Mouse (Mus musculus): Measurements from ENCODE around the gene Otop3.

Gene Otop3

GRCm38 (mm10) chr11:115334531-115334930 is at the start of gene Otop3:
TSS of gene Otop3 (plus strand) at chr11:115334731.
- in situ Hi-C loops (cut with MboI, MseI), result loop anchor here (10.0 kb wide), 1 partner anchor 1150 kb away; no protein-coding TSS in a partner anchor

DNA sequence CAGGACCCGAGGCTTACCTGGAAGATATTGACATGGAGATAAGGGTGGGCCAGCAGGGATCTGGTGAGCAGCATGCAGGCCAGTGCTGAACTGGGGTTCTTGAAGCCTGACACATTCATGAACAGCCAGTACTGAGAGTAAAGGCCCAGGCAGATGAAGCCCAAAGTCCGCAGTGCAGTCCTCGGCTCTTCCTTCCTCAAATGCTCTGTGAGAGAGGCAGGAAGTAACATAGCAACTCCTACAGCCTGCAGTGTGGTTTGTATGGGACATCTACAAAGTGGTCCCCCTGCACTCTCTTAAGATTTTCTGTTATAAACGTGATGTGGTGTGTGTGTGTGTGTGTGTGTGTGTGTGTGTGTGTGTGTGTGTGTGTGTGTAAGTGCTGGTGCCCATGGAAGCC is 49.2 kb upstream of the Otop3 start:
- in situ Hi-C loops (cut with MboI, MseI), result no loop called here

- in situ Hi-C loops (cut with MboI, MseI), result no loop called here
Measured at GRCm38 (mm10) chr11:115286201-115286993, 48.1 kb upstream of the Otop3 start.

- in situ Hi-C loops (cut with MboI, MseI), result no loop called here
Measured at GRCm38 (mm10) chr11:115287386-115287785, 47.1 kb upstream of the Otop3 start.

- in situ Hi-C loops (cut with MboI, MseI), result no loop called here
Measured at GRCm38 (mm10) chr11:115288305-115288704, 46.2 kb upstream of the Otop3 start.

GRCm38 (mm10) chr11:115289885-115290284 is 44.6 kb upstream of the Otop3 start:
- in situ Hi-C loops (cut with MboI, MseI), result no loop called here

DNA sequence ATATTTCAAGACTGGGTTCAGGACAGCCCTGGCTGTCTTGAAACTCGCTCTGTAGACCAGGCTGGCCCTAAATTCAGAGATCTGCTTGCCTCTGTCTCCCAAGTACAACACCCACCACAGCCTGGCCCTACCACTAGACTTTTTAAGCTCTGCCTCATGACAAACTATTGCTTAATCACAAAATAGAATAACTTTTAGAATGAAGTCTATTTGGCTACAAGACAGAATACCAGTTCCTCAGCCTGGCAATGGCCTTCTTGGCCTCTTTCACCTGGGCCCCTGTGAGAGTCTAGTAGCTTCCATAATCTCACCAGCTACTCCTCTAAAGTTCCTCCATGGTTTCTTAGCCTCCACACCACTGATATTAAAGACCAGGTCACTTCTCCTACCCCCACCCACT is 44.2 kb upstream of the Otop3 start:
- in situ Hi-C loops (cut with MboI, MseI), result no loop called here

DNA sequence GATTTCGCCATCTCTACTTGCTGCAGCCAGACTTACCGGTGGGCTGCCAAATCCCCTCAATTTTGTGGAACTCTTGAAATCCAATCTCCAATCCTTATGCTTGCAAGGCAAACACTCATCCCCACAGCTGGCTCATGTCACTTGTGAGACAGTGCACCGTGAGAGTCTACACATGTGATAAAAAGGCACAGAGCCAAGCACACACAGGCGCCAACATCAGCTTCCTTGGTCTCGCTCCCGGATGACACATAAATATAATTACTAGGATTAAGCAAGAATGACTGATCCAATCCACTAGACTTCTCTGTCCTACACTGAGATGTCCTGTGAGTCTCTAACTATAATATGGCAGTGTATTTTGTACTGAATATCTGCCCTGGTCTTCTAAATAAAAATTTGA is 43.6 kb upstream of the Otop3 start:
- in situ Hi-C loops (cut with MboI, MseI), result no loop called here

GRCm38 (mm10) chr11:115291503-115291902 is 43.0 kb upstream of the Otop3 start:
- in situ Hi-C loops (cut with MboI, MseI), result no loop called here

DNA sequence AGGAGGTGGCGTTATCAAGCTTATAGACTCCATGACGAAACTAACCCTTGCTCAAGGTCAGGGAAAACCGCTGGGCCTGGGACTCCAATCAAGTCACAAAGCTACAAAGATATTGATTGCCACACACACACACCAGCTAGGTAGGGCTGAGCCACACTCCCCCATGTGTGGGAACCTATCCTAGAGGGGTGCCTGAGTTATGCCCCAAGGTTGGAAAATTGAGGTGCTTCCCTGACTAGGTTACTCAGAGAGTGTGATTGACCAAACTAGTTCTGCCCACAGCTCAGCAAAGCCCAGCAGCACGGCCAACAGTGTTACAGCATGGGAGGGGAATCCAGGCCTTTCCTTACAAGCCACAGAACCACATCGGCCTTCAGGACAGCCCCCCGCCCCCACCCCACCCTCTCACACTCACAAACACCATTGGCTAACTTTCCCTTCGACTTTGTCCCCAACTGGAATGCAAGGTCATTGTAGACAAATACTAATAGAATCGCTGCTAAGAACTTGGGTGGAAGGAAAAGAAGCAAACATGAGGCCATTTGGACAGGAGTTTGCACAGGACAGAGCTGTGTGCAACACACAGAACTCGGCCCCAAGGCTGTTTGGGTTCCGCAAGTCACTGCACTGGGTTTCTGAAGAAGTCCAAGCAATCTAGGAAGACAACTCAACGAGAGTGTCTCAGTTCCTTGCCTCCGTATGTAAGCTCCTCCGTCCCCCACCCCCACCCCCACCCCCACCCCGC is 41.7 kb upstream of the Otop3 start:
- in situ Hi-C loops (cut with MboI, MseI), result no loop called here

GRCm38 (mm10) chr11:115295939-115296338 is 38.6 kb upstream of the Otop3 start:
- in situ Hi-C loops (cut with MboI, MseI), result no loop called here

DNA sequence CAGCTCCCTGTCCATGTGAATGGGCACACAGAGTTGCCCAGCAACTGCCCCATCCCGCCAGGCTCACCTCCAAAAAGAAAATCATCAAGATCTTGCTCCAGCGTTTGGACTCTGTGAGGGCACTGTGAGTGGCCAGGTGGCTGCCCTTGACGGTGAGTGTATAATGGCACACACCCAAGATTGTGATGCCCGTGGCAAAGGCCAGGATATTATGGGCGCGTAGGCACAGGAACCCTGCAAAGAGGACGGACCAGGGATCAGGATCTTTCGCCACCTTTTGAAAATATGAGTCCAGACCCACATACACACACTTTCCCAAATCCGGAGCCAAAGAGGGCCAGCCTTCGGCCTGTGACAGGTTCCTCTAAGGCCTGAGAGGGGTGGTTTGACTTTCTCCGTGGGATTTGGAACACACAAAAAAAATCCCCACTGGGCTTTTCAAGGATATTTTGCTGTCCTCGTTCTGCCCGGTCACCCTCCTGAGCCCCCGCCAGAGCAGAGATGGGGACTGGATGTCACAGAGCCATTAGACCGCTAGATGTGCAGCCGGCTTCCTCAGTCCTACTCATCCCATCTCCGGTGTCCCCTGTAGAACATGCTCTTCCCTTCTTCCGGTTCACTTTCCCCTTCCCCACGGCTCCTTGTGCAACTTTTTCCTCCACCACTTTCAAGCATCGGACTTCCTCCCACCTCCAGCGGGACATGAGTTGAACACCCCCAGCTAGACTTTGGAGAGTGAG is 37.9 kb upstream of the Otop3 start:
- in situ Hi-C loops (cut with MboI, MseI), result no loop called here

GRCm38 (mm10) chr11:115297214-115297826 is 37.2 kb upstream of the Otop3 start, which contains the start of gene Fads6:
TSS of gene Fads6 (minus strand) at chr11:115297663.
- in situ Hi-C loops (cut with MboI, MseI), result no loop called here

DNA sequence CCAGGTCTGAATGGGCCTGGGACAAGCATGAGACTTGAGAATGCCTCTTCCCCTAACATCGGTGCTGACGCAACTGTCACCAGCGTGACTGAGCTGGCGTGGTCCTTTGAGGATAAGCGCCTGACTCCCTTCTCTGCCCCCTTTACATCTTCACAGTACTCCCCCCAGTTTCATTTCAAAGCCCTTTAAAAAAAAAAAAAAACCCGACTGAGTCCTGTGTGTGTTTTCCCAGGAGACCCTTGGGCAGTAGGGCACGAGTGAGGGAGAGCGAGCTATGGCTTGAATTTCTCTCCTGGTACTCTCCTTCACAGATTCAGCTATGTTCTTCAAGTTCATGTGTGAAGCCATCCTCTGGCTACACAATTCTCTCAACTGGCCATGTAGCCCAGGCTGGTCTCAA is 36.4 kb upstream of the Otop3 start:
- in situ Hi-C loops (cut with MboI, MseI), result no loop called here

DNA sequence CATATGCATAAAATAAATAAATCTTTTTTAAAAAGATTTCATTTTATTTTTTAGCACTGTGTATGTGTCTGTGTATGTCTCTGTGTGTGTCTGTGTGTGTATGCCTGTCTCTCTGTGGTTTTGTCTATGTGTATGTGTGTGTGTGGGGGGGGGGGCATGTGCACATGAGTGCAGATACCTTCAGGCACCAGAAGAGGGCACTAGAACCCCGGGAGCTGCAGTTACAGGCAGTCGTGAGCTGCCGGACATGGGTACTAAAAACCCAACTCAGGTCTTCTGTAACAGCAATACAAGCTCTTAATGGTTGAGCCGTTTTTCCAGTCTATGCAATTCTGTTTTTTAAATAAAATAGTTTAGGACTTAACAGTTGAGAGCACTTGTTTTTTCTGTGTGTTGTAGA is 33.8 kb upstream of the Otop3 start:
- in situ Hi-C loops (cut with MboI, MseI), result no loop called here

GRCm38 (mm10) chr11:115301351-115301750 is 33.2 kb upstream of the Otop3 start:
- in situ Hi-C loops (cut with MboI, MseI), result no loop called here

GRCm38 (mm10) chr11:115303167-115303566 is 31.4 kb upstream of the Otop3 start:
- in situ Hi-C loops (cut with MboI, MseI), result no loop called here

GRCm38 (mm10) chr11:115306863-115307262 is 27.7 kb upstream of the Otop3 start, which contains the start of gene Otop2:
TSS of gene Otop2 (plus strand) at chr11:115307163.
- in situ Hi-C loops (cut with MboI, MseI), result no loop called here

DNA sequence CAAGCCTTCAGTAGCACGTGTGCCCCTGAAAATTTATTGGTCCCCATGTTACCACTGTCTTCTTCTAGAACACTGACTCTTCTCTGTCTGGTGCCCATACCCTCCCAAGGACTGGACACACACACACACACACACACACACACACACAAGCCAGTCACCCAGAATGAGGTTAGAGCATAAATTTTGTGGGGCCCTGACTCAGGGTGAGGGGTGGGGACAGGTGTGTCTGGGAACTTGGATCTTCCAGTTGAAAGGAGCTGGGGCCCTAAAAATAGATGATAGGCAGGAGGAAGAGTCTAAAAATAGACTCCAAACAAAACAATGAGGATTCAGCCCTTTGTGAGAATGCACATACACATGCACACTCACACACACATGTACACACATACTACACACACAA is 25.8 kb upstream of the Otop3 start:
- in situ Hi-C loops (cut with MboI, MseI), result no loop called here

DNA sequence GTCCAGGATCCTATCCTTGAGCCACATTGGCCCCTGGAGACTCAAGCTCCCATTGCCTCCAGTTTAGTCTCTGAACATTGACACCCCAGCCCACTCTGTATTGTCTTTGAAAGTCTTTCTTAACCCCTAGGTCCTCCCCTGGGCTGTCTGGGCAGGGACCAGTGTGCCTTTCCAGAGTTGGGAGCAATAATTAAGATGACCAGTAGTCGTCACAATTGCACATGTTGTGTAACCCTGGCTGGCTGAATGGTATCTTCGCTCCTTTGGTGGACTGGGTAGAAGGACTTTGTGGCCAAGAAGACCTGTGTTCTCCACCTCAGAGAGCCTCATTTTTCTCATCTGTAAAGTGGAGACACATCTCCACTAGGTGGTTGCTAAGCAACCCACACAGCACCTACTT is 20.3 kb upstream of the Otop3 start:
- in situ Hi-C loops (cut with MboI, MseI), result no loop called here

GRCm38 (mm10) chr11:115317204-115317603 is 17.3 kb upstream of the Otop3 start:
- in situ Hi-C loops (cut with MboI, MseI), result loop anchor here (5.0 kb wide), 1 partner anchor 40 kb away; no protein-coding TSS in a partner anchor

Measured in T-helper 1 cell (primary cell).